Mouse (Mus musculus) C2C12 (cell line): ENCODE results near the gene Dner.

Experiments
- CTCF ChIP-seq: IDR thresholded peaks from one replicate; pipeline ENCODE4 v1.5.1; 2011; ENCODE audit not compliant: control insufficient read depth, insufficient read depth, insufficient read length
- MAX ChIP-seq: IDR thresholded peaks from one replicate; pipeline ENCODE4 v1.6.1; 2011; ENCODE audit warnings: mild to moderate bottlenecking, control low read depth
- USF1 ChIP-seq: IDR thresholded peaks from one replicate; pipeline ENCODE4 v1.6.1; 2011; ENCODE audit warnings: low read depth, mild to moderate bottlenecking, control low read depth, moderate library complexity

GRCm38 (mm10) chr1:84709406-84709805 is 13.4 kb upstream of the Dner start:
- TF ChIP-seq CTCF = no peak
- TF ChIP-seq USF1 = no peak
- TF ChIP-seq MAX = no peak
